In the genomic region with DNA sequence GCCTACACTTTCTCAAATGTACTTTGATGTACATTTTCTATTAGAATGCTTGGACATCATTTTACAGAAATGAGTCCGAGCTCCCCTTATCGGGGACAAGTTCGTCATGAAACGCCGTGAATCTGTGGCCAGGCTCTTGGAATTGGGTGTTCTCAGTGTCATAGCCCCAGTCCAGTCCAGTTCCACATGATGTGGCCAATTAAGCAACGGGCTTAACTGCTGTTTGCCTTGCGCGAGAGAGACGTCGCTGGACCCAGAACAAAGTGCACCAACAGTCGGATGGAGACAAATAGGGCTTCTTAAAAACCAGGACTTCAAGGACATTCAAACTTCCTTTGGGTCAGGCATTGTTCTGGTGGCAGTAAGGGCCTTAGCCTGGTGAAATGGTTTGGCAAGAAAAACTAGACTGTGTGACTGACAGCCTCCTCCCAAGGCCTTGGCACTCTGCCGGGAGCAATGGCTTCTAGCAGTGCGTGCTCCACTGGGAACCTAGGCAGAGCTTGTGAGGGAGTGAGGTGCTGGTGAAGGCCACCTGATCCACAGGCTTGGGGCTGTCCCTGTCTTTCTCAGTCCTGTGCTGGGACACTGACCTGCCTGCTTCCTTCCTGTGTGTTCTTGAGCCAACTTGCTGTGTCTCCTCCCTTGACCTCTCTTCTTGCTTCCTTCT, we compare ENCODE assay signal across 8 mouse cellular contexts. TPM values are rescaled to one million over a fixed set of nuclear protein-coding genes. Genes with fewer than 3 reads are reported as not detected.
DNase-seq lines count a peak whose midpoint lies in the region; ATAC-seq and TF ChIP-seq lines count a peak whose summit lies in the region.

No protein-coding gene starts in this region.

- 85% methylated on average over 13 of the region's 13 CpGs for WGBS in forebrain, embryonic 13.5 days
- WGBS in forebrain, embryonic 11.5 days = 91% methylated on average over 13 of the region's 13 CpGs
- 80% methylated on average over 13 of the region's 13 CpGs for WGBS in midbrain, postnatal 0 days
- 91% methylated on average over 13 of the region's 13 CpGs for whole genome bisulfite sequencing in midbrain, embryonic 10.5 days
- 76% methylated on average over 13 of the region's 13 CpGs for WGBS in stomach, postnatal 0 days
- WGBS in hindbrain, embryonic 13.5 days = 89% methylated on average over 13 of the region's 13 CpGs

- no peaks in the 10 kb centered on the region for H3K9me3 ChIP-seq in forebrain, embryonic 13.5 days (replicated peaks)
- H3K9me3 ChIP-seq in forebrain, embryonic 11.5 days (ENCODE audit: control insufficient read depth, low read length) = no peaks in the 10 kb centered on the region; the same call in 1 of the 2 replicates
- H3K9me3 ChIP-seq in midbrain, postnatal 0 days (ENCODE audit: low read length) = no peaks in the 10 kb centered on the region
- H3K9me3 ChIP-seq in midbrain, embryonic 10.5 days (replicated peaks) = no peaks in the 10 kb centered on the region; the same call in 1 of the 2 replicates
- H3K9me3 ChIP-seq in stomach, postnatal 0 days (ENCODE audit: control insufficient read depth, low read length) = no peaks in the 10 kb centered on the region
- no peaks in the 10 kb centered on the region for H3K9me3 ChIP-seq in hindbrain, embryonic 13.5 days

- ATAC-seq in forebrain, embryonic 13.5 days = peak; percentile 55
- no peak for ATAC-seq in forebrain, embryonic 11.5 days (replicated peaks; ENCODE audit: low FRiP score)
- no peak for ATAC-seq in midbrain, postnatal 0 days (ENCODE audit: low FRiP score)
- ATAC-seq in stomach, postnatal 0 days (ENCODE audit: low FRiP score, low TSS enrichment) = no peak
- no peak for ATAC-seq in hindbrain, embryonic 13.5 days (ENCODE audit: low FRiP score)

- no peak for TF ChIP-seq EP300 in stomach, postnatal 0 days (optimal IDR thresholded peaks at IDR 0.05)

- H3K4me3 ChIP-seq in forebrain, embryonic 13.5 days = no peak overlapping the region
- no peak overlapping the region for H3K4me3 ChIP-seq in forebrain, embryonic 11.5 days (ENCODE audit: low read depth, low read length)
- no peak overlapping the region for H3K4me3 ChIP-seq in midbrain, postnatal 0 days (ENCODE audit: low read depth, low read length)
- H3K4me3 ChIP-seq in midbrain, embryonic 10.5 days = no peak overlapping the region
- no peak overlapping the region for H3K4me3 ChIP-seq in stomach, postnatal 0 days (ENCODE audit: low read depth, low read length)
- no peak overlapping the region for H3K4me3 ChIP-seq in hindbrain, embryonic 13.5 days

- H3K4me2 ChIP-seq in forebrain, embryonic 13.5 days = no peak overlapping the region
- no peak overlapping the region for H3K4me2 ChIP-seq in forebrain, embryonic 11.5 days (ENCODE audit: low read depth, low read length, severe bottlenecking)
- no peak overlapping the region for H3K4me2 ChIP-seq in midbrain, postnatal 0 days (ENCODE audit: low read depth, low read length, poor library complexity, severe bottlenecking)
- H3K4me2 ChIP-seq in stomach, postnatal 0 days (replicated peaks; ENCODE audit: low read depth) = no peak overlapping the region
- no peak overlapping the region for H3K4me2 ChIP-seq in hindbrain, embryonic 13.5 days

- no peak overlapping the region for H3K27ac ChIP-seq in forebrain, embryonic 13.5 days
- H3K27ac ChIP-seq in forebrain, embryonic 11.5 days (ENCODE audit: low read depth, low read length) = no peak overlapping the region
- H3K27ac ChIP-seq in midbrain, postnatal 0 days (ENCODE audit: low read depth, low read length) = no peak overlapping the region
- no peak overlapping the region for H3K27ac ChIP-seq in midbrain, embryonic 10.5 days (replicated peaks)
- peak overlapping the region; percentile 40 for H3K27ac ChIP-seq in stomach, postnatal 0 days (replicated peaks)
- no peak overlapping the region for H3K27ac ChIP-seq in hindbrain, embryonic 13.5 days

- no peak overlapping the region for H3K9ac ChIP-seq in forebrain, embryonic 13.5 days
- no peak overlapping the region for H3K9ac ChIP-seq in forebrain, embryonic 11.5 days (ENCODE audit: low read length)
- no peak overlapping the region for H3K9ac ChIP-seq in midbrain, postnatal 0 days (replicated peaks; ENCODE audit: low read length, poor library complexity, severe bottlenecking)
- H3K9ac ChIP-seq in stomach, postnatal 0 days (ENCODE audit: low read length) = no peak overlapping the region
- no peak overlapping the region for H3K9ac ChIP-seq in hindbrain, embryonic 13.5 days

- peaks cover 6% of the 10 kb centered on the region; the same call in 1 of the 2 replicates for H3K27me3 ChIP-seq in forebrain, embryonic 13.5 days
- no peaks in the 10 kb centered on the region for H3K27me3 ChIP-seq in forebrain, embryonic 11.5 days (ENCODE audit: control insufficient read depth, insufficient read depth, low read length)
- H3K27me3 ChIP-seq in midbrain, postnatal 0 days (ENCODE audit: insufficient read depth, low read length) = no peaks in the 10 kb centered on the region
- no peaks in the 10 kb centered on the region for H3K27me3 ChIP-seq in midbrain, embryonic 10.5 days (ENCODE audit: low read depth, poor library complexity, severe bottlenecking)
- H3K27me3 ChIP-seq in stomach, postnatal 0 days (ENCODE audit: control insufficient read depth, insufficient read depth, low read length) = no peaks in the 10 kb centered on the region
- no peaks in the 10 kb centered on the region for H3K27me3 ChIP-seq in hindbrain, embryonic 13.5 days

- TF ChIP-seq CTCF in midbrain, postnatal 0 days (IDR thresholded peaks at IDR 0.05) = no peak
- TF ChIP-seq CTCF in stomach, postnatal 0 days (IDR thresholded peaks at IDR 0.05; ENCODE audit: low read depth) = no peak

- H3K36me3 ChIP-seq in forebrain, embryonic 13.5 days (ENCODE audit: poor library complexity, severe bottlenecking) = no peaks in the 10 kb centered on the region
- no peaks in the 10 kb centered on the region for H3K36me3 ChIP-seq in forebrain, embryonic 11.5 days (ENCODE audit: control insufficient read depth, insufficient read depth, low read length)
- no peaks in the 10 kb centered on the region for H3K36me3 ChIP-seq in midbrain, postnatal 0 days (ENCODE audit: insufficient read depth, low read length)
- H3K36me3 ChIP-seq in midbrain, embryonic 10.5 days = no peaks in the 10 kb centered on the region
- H3K36me3 ChIP-seq in stomach, postnatal 0 days (ENCODE audit: control insufficient read depth, insufficient read depth, low read length) = no peaks in the 10 kb centered on the region
- no peaks in the 10 kb centered on the region for H3K36me3 ChIP-seq in hindbrain, embryonic 13.5 days

- no peak for DNase-seq in forebrain, embryonic 11.5 days (ENCODE audit: low spot score)
- peak; percentile 40 for DNase-seq in midbrain, postnatal 0 days (ENCODE audit: low spot score)
- DNase-seq in midbrain, embryonic 10.5 days (ENCODE audit: low spot score) = no peak
- DNase-seq in kidney, postnatal 4 days = peak; percentile 78 to 82
- DNase-seq in stomach, postnatal 0 days (ENCODE audit: low spot score) = peak; percentile 73
- no peak for DNase-seq in MN1 (ENCODE audit: low spot score)

- H3K4me1 ChIP-seq in forebrain, embryonic 13.5 days = no peaks in the 10 kb centered on the region
- H3K4me1 ChIP-seq in forebrain, embryonic 11.5 days (replicated peaks; ENCODE audit: control insufficient read depth, insufficient read depth, low read length) = no peaks in the 10 kb centered on the region
- no peaks in the 10 kb centered on the region for H3K4me1 ChIP-seq in midbrain, postnatal 0 days (ENCODE audit: insufficient read depth, low read length)
- peaks cover 3% of the 10 kb centered on the region; the same call in 1 of the 2 replicates for H3K4me1 ChIP-seq in midbrain, embryonic 10.5 days
- peaks cover 3% of the 10 kb centered on the region; the same call in 1 of the 2 replicates for H3K4me1 ChIP-seq in stomach, postnatal 0 days (replicated peaks; ENCODE audit: control insufficient read depth, insufficient read depth)
- 0 out of 2 replicates have a peak, but pooled peaks cover 3% of the 10 kb centered on the region for H3K4me1 ChIP-seq in hindbrain, embryonic 13.5 days (replicated peaks)

RNA-seq across cellular contexts. Expression of gene Myo10, which starts 11.5 kb away (rescaled TPM):
- polyA plus RNA-seq in forebrain, embryonic 13.5 days (2015; fragmentation: Nextera tagmentation; extraction: Ambion mirVana) = 54.1 and 61.4 TPM in 2 replicates
- 72.6 and 72.7 TPM in 2 replicates for polyA plus RNA-seq in forebrain, embryonic 11.5 days (2014; fragmentation: Nextera tagmentation; extraction: Ambion mirVana)
- 27.2 and 34.7 TPM in 2 replicates for total RNA-seq in midbrain, postnatal 0 days (2014; rRNA removed)
- 28.9 and 29.3 TPM in 2 replicates for polyA plus RNA-seq in midbrain, postnatal 0 days (2015; fragmentation: Nextera tagmentation; extraction: Ambion mirVana)
- 74.7 and 86.0 TPM in 2 replicates for polyA plus RNA-seq in midbrain, embryonic 10.5 days (2016; fragmentation: Nextera tagmentation; extraction: Ambion mirVana)
- polyA plus RNA-seq in stomach, postnatal 0 days (2015; fragmentation: Nextera tagmentation; extraction: Ambion mirVana) = 13.1 and 15.8 TPM in 2 replicates
- 26.6 and 27.8 TPM in 2 replicates for polyA plus RNA-seq in hindbrain, embryonic 13.5 days (2015; fragmentation: Nextera tagmentation; extraction: Ambion mirVana)

Comparison
In these comparisons a context has a peak if more than half of its experiments do, and no peak if none do; other contexts are left out.
1. DNase-seq: peak in midbrain, postnatal 0 days (single experiment), kidney, postnatal 4 days (2 of 2) and stomach, postnatal 0 days (single experiment); none in forebrain, embryonic 11.5 days (single experiment), midbrain, embryonic 10.5 days (single experiment) and MN1 (single experiment).